Mouse (Mus musculus): ENCODE data around the gene Ulk4.
"Not testable (repeated sequence)": the region's sequence is repeated elsewhere in the genome, so short reads cannot be mapped to it uniquely, and the experiment has no call there.

Ulk4 gene

GRCm38 (mm10) chr9:121250854-121251253, 26.1 kb downstream of the Ulk4 start:
- no peak for DNase-seq (ENCODE audit: low read depth)

GRCm38 (mm10) chr9:121249805-121250204, 27.2 kb downstream of the Ulk4 start:
- no peak for DNase-seq (ENCODE audit: low read depth)

GRCm38 (mm10) chr9:121247956-121248775, 28.8 kb downstream of the Ulk4 start:
- peak; percentile 79 for DNase-seq (ENCODE audit: low read depth)

GRCm38 (mm10) chr9:121247047-121247446, 29.9 kb downstream of the Ulk4 start:
- DNase-seq (ENCODE audit: low read depth) = no peak

- no peak for DNase-seq (ENCODE audit: low read depth)
These were observed 34.7 kb downstream of the Ulk4 start for GRCm38 (mm10) chr9:121242331-121242730.

GRCm38 (mm10) chr9:121241806-121242205, 35.2 kb downstream of the Ulk4 start:
- DNase-seq (ENCODE audit: low read depth) = peak; percentile 19

GRCm38 (mm10) chr9:121241366-121241765, 35.6 kb downstream of the Ulk4 start:
- no peak for DNase-seq (ENCODE audit: low read depth)

- DNase-seq (ENCODE audit: low read depth) = peak; percentile 44
These were observed 36.8 kb downstream of the Ulk4 start for GRCm38 (mm10) chr9:121240242-121240641.

- DNase-seq (ENCODE audit: low read depth) = no peak
These were observed 37.4 kb downstream of the Ulk4 start for GRCm38 (mm10) chr9:121239571-121239970.

GRCm38 (mm10) chr9:121218636-121219035, 58.4 kb downstream of the Ulk4 start:
- DNase-seq (ENCODE audit: low read depth) = no peak

- no peak for DNase-seq (ENCODE audit: low read depth)
These were observed 58.8 kb downstream of the Ulk4 start for GRCm38 (mm10) chr9:121218230-121218629.

- no peak for DNase-seq (ENCODE audit: low read depth)
These were observed 59.3 kb downstream of the Ulk4 start for GRCm38 (mm10) chr9:121217742-121218141.

GRCm38 (mm10) chr9:121216536-121217320, 60.3 kb downstream of the Ulk4 start:
- DNase-seq (ENCODE audit: low read depth) = no peak

GRCm38 (mm10) chr9:121215349-121216000, 61.5 kb downstream of the Ulk4 start:
- DNase-seq (ENCODE audit: low read depth) = peak; percentile 34

- no peak for DNase-seq (ENCODE audit: low read depth)
These were observed 64.7 kb downstream of the Ulk4 start for GRCm38 (mm10) chr9:121212322-121212721.

GRCm38 (mm10) chr9:121205046-121205445, 72.0 kb downstream of the Ulk4 start:
- DNase-seq (ENCODE audit: low read depth) = no peak

- DNase-seq (ENCODE audit: low read depth) = no peak
These were observed 72.7 kb downstream of the Ulk4 start for GRCm38 (mm10) chr9:121204149-121204800.

- no peak for DNase-seq (ENCODE audit: low read depth)
These were observed 73.3 kb downstream of the Ulk4 start for GRCm38 (mm10) chr9:121203686-121204085.

- DNase-seq (ENCODE audit: low read depth) = not testable (repeated sequence)
These were observed 77.8 kb downstream of the Ulk4 start for GRCm38 (mm10) chr9:121199146-121199685.

GRCm38 (mm10) chr9:121196473-121196872, 80.5 kb downstream of the Ulk4 start:
- no peak for DNase-seq (ENCODE audit: low read depth)

- DNase-seq (ENCODE audit: low read depth) = no peak
These were observed 81.9 kb downstream of the Ulk4 start for GRCm38 (mm10) chr9:121195106-121195505.
